Mouse (Mus musculus) CH12.LX (cell line): ENCODE results near the gene Rab5a. TPM values are rescaled to one million over a fixed set of nuclear protein-coding genes. Genes with fewer than 3 reads are reported as not detected.

Experiments used
- DNase-seq: peaks from one replicate; pipeline ENCODE4 v3.0.0-alpha.2; 2013; ENCODE audit errors: extremely low read depth
- H3K27ac ChIP-seq: 2 replicates; pipeline ENCODE4 v1.5.1; 2012; ENCODE audit warnings: low read depth, mild to moderate bottlenecking, control low read depth, moderate library complexity; ENCODE audit not compliant: insufficient read depth
- H3K27me3 ChIP-seq: replicated peaks from 2 replicates; pipeline ENCODE3; 2012; ENCODE audit warnings: inconsistent platforms
- H3K36me3 ChIP-seq, 2 experiments: replicated peaks in 1 of 2; 2 replicates each; pipeline versions ENCODE3 to v1.6.1; 2012; ENCODE audit warnings: inconsistent platforms in 1 of 2, low read length in 1 of 2, mild to moderate bottlenecking in 1 of 2, mixed read lengths in 1 of 2, moderate library complexity in 1 of 2; ENCODE audit not compliant: control insufficient read depth in 1 of 2, insufficient read depth in 1 of 2
- H3K4me1 ChIP-seq, 2 experiments: 2 replicates each; pipeline ENCODE4 v1.6.1; 2012; ENCODE audit warnings: inconsistent platforms in 1 of 2, moderate library complexity in 1 of 2; ENCODE audit not compliant: insufficient read depth in 2 of 2, control insufficient read depth in 1 of 2
- H3K4me2 ChIP-seq: 2 replicates; pipeline ENCODE4 v1.6.1; 2012; ENCODE audit warnings: low read depth, mild to moderate bottlenecking, control low read depth; ENCODE audit not compliant: poor library complexity, insufficient read depth, severe bottlenecking
- H3K4me3 ChIP-seq, 3 experiments: fragments of 150-350 bp in 1 of 3; sonication (generic) in 1 of 3; replicated peaks in 1 of 3; 2 replicates each; pipeline versions ENCODE3 to v1.5.1; 2011 to 2012; ENCODE audit warnings: low read depth in 2 of 3, low read length in 2 of 3, mild to moderate bottlenecking in 2 of 3, moderate library complexity in 2 of 3, control low read depth in 1 of 3, improper control_type of control experiment in 1 of 3, inconsistent platforms in 1 of 3, mixed read lengths in 1 of 3; ENCODE audit not compliant: poor library complexity in 1 of 3
- H3K79me2 ChIP-seq: replicated peaks from 2 replicates; pipeline ENCODE4 v1.6.1; 2012; ENCODE audit warnings: mild to moderate bottlenecking, moderate library complexity; ENCODE audit not compliant: control insufficient read depth, poor library complexity, insufficient read depth, severe bottlenecking; ENCODE audit errors: extremely low read depth
- H3K9ac ChIP-seq: 2 replicates; pipeline ENCODE4 v1.6.1; 2012; ENCODE audit warnings: low read depth, mild to moderate bottlenecking, control low read depth, moderate library complexity; ENCODE audit not compliant: insufficient read depth
- H3K9me3 ChIP-seq: replicated peaks from 2 replicates; pipeline ENCODE3; 2012; ENCODE audit warnings: low read length, inconsistent platforms, mixed read lengths
- BHLHE40 ChIP-seq: IDR thresholded peaks from 2 replicates; pipeline ENCODE4 v1.6.1; 2011; ENCODE audit warnings: mild to moderate bottlenecking, low read depth, low read length, improper control_type of control experiment
- CHD1 ChIP-seq: IDR thresholded peaks from 2 replicates; pipeline ENCODE4 v1.6.1; 2012; ENCODE audit warnings: low read depth, low read length, improper control_type of control experiment, inconsistent platforms
- CTCF ChIP-seq, 2 experiments: IDR thresholded peaks in 1 of 2; conservative IDR thresholded peaks in 1 of 2; 2 replicates each; pipeline ENCODE4 v1.5.1; 2011 to 2012; ENCODE audit warnings: low read depth in 2 of 2, low read length in 2 of 2, improper control_type of control experiment in 1 of 2, inconsistent platforms in 1 of 2, mild to moderate bottlenecking in 1 of 2, moderate library complexity in 1 of 2
- E2F4 ChIP-seq: IDR thresholded peaks from 2 replicates; pipeline ENCODE4 v1.6.1; 2011; ENCODE audit warnings: low read depth, low read length, improper control_type of control experiment; ENCODE audit not compliant: insufficient replicate concordance
- EP300 ChIP-seq: IDR thresholded peaks from 2 replicates; pipeline ENCODE4 v1.6.1; 2011; ENCODE audit warnings: low read length, improper control_type of control experiment
- GABPA ChIP-seq: IDR thresholded peaks from 2 replicates; pipeline ENCODE4 v1.6.1; 2012; ENCODE audit warnings: low read depth, low read length, improper control_type of control experiment, inconsistent platforms; ENCODE audit not compliant: insufficient replicate concordance
- JUND ChIP-seq: conservative IDR thresholded peaks from 2 replicates; pipeline ENCODE4 v1.6.1; 2011; ENCODE audit warnings: low read depth, low read length, improper control_type of control experiment
- MAX ChIP-seq: IDR thresholded peaks from 2 replicates; pipeline ENCODE4 v1.6.1; 2011; ENCODE audit warnings: low read length, improper control_type of control experiment
- MXI1 ChIP-seq: IDR thresholded peaks from 2 replicates; pipeline ENCODE4 v1.6.1; 2011; ENCODE audit warnings: mild to moderate bottlenecking, low read depth, low read length, improper control_type of control experiment
- MYC ChIP-seq: IDR thresholded peaks from 2 replicates; pipeline ENCODE4 v1.6.1; 2011; ENCODE audit warnings: low read depth, mild to moderate bottlenecking, improper control_type of control experiment, low read length
- NELFE ChIP-seq: IDR thresholded peaks from 2 replicates; pipeline ENCODE4 v1.6.1; 2011; ENCODE audit warnings: low read depth, low read length, improper control_type of control experiment
- NRF1 ChIP-seq: IDR thresholded peaks from 2 replicates; pipeline ENCODE4 v1.6.1; 2014; ENCODE audit warnings: low read depth, mild to moderate bottlenecking, inconsistent platforms, low read length, improper control_type of control experiment, moderate library complexity
- POLR2A ChIP-seq: IDR thresholded peaks from 2 replicates; pipeline ENCODE4 v1.6.1; 2011; ENCODE audit warnings: low read depth, mild to moderate bottlenecking, improper control_type of control experiment, low read length
- SMC3 ChIP-seq: IDR thresholded peaks from 2 replicates; pipeline ENCODE4 v1.6.1; 2011; ENCODE audit warnings: low read depth, low read length, improper control_type of control experiment
- ZKSCAN1 ChIP-seq: IDR thresholded peaks from 2 replicates; pipeline ENCODE4 v1.6.1; 2012; ENCODE audit warnings: low read depth, inconsistent platforms, low read length, improper control_type of control experiment, borderline replicate concordance
- dilution Hi-C: fragments of 300-500 bp; cut with MboI; formaldehyde crosslinking; loops from 2 replicates; pipeline ENCODE4 v1.14.3; 2020; ENCODE audit warnings: low sequenced_read_pairs; ENCODE audit not compliant: extremely low pct_unique_long_range_greater_than_20kb, extremely low pct_ligation_motif_present
- in situ Hi-C: fragments of 300-500 bp; cut with MboI; formaldehyde crosslinking; loops from 3 replicates; pipeline ENCODE4 v1.14.3; 2019; ENCODE audit warnings: low sequenced_read_pairs, low pct_ligation_motif_present, low pct_unique_long_range_greater_than_20kb, mixed read lengths
- polyA plus RNA-seq: library from polyadenylated mRNA; unstranded; fragments of >175 nt; gene quantifications from 2 replicates; pipeline ENCODE4 v1.2.1, GENCODE M21; 2012; ENCODE audit warnings: low read depth; ENCODE audit not compliant: insufficient read length
- total RNA-seq, 2 experiments: library from RNA; depleted of rRNA; stranded (reverse); fragments of 300-350 nt in 1 of 2; fragments of >200 nt in 1 of 2; gene quantifications; 2 replicates each; pipeline ENCODE4 v1.2.3; 2012 to 2014

The Rab5a gene
- total and polyA plus RNA-seq, 3 experiments = 28.0 to 89.2 (median 38.9) TPM

DNA sequence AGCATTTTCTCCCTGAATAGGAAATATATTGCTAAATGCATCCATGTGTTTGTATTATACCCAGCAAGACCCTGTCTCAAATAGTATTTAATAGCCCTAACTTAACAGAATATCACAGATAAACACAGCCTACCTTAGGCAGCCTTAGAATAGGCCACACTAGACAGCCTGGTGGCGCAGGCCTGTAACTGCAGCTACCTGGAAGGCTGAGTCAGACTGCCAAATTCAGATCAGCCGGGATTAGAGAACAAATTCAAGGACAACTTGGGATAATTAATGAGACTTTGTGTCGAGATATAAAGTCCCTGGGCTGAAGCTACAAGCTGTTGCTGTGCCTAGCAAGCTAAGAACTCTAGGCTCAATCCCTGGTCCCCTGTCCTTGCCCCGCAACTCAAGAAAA lies 75.1 kb downstream of the Rab5a start:
- in situ Hi-C loops = no loop called here
- Histone ChIP-seq H3K9ac (no peak overlapping the region), H3K9me3 (peaks cover 6% of the 10 kb centered on the region), H3K4me2 (no peak overlapping the region), H3K79me2 (no peaks in the 10 kb centered on the region), H3K27ac (no peak overlapping the region), H3K36me3 (no peaks in the 10 kb centered on the region), H3K27me3 (no peaks in the 10 kb centered on the region)
- TF ChIP-seq ZKSCAN1 (no peak), CTCF (conservative IDR thresholded peaks at IDR 0.05 in 1 of 2, IDR thresholded peaks at IDR 0.05 in 1 of 2; ENCODE audit: low read depth in 2 of 2, low read length in 2 of 2) (peak; percentile 40 to 44; a peak in 3 of 4 replicates), SMC3 (peak; percentile 15)
- TF ChIP-seq, all 38 proteins: peak for 2
- no peak overlapping the region for H3K4me3 ChIP-seq
- peak; percentile 6 for DNase-seq
- dilution Hi-C loops = no loop called here
- no peaks in the 10 kb centered on the region for H3K4me1 ChIP-seq

DNA sequence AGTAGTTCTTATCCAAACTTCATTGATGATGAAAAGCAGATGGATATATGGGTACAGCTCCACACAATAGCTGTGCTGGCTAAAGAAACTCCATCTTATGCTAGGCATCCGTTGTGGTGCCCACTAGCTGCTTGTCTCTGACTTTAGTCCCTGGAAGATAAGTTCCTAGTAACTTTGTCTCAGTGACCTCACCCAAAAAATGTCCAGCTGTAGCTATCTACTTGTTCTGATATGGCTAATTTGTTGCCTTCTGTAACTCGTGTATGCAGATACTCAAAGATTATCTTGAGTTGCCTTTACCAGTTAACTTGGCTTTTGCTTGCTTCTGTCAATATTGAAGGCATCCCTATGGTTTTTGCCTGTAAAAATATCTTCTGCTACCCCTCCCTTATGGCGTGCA lies 75.8 kb downstream of the Rab5a start:
- DNase-seq = no peak
- no peak overlapping the region for H3K9ac ChIP-seq
- TF ChIP-seq POLR2A = no peak
- no peak for TF ChIP-seq CHD1
- no peak for TF ChIP-seq MAX
- TF ChIP-seq EP300 = no peak
- TF ChIP-seq JUND = no peak
- no peak for TF ChIP-seq MYC
- no peak for TF ChIP-seq NRF1
- no peak for TF ChIP-seq GABPA
- TF ChIP-seq CTCF (conservative IDR thresholded peaks at IDR 0.05 in 1 of 2, IDR thresholded peaks at IDR 0.05 in 1 of 2; ENCODE audit: low read depth in 2 of 2, low read length in 2 of 2) = no peak
- no peak for TF ChIP-seq MXI1
- no peak for TF ChIP-seq NELFE
- no peak for TF ChIP-seq BHLHE40
- no peak for TF ChIP-seq E2F4
- TF ChIP-seq SMC3 = no peak

More for the DNA sequence above, 75.8 kb downstream of the Rab5a start:
- peaks cover 4% of the 10 kb centered on the region for H3K9me3 ChIP-seq
- no peaks in the 10 kb centered on the region for H3K4me1 ChIP-seq
- H3K79me2 ChIP-seq = no peaks in the 10 kb centered on the region
- no peak overlapping the region for H3K4me3 ChIP-seq
- dilution Hi-C loops (no loop called here), in situ Hi-C loops (no loop called here)
- no peak overlapping the region for H3K27ac ChIP-seq
- H3K27me3 ChIP-seq = no peaks in the 10 kb centered on the region
- H3K4me2 ChIP-seq = no peak overlapping the region
- H3K36me3 ChIP-seq = no peaks in the 10 kb centered on the region

Other genes starting within 250 kb of the Rab5a start
- gene Efhb, start 15.9 kb upstream of the Rab5a start, total RNA-seq (2012; rRNA removed) = 0.04 TPM in 1 of 2 replicates, not detected in the other
- gene Efhb, start 15.9 kb upstream of the Rab5a start, total RNA-seq (2014; rRNA removed) = not detected in 2 replicates
- 0.09 TPM in 1 of 2 replicates, not detected in the other for gene Efhb, start 15.9 kb upstream of the Rab5a start, polyA plus RNA-seq
- gene Pp2d1, start 60.2 kb downstream of the Rab5a start, total RNA-seq (2012; rRNA removed) = not detected in 2 replicates
- not detected in 2 replicates for gene Pp2d1, start 60.2 kb downstream of the Rab5a start, total RNA-seq (2014; rRNA removed)
- not detected in 2 replicates for gene Pp2d1, start 60.2 kb downstream of the Rab5a start, polyA plus RNA-seq
- gene Kat2b, start 87.6 kb downstream of the Rab5a start, total RNA-seq (2012; rRNA removed) = 3.6 and 3.9 TPM in 2 replicates
- 4.6 and 5.0 TPM in 2 replicates for gene Kat2b, start 87.6 kb downstream of the Rab5a start, total RNA-seq (2014; rRNA removed)
- gene Kat2b, start 87.6 kb downstream of the Rab5a start, polyA plus RNA-seq = 4.1 and 4.6 TPM in 2 replicates
- 19.4 and 22.6 TPM in 2 replicates for gene Sgo1, start 210.1 kb downstream of the Rab5a start, total RNA-seq (2012; rRNA removed)
- 35.2 and 38.3 TPM in 2 replicates for gene Sgo1, start 210.1 kb downstream of the Rab5a start, total RNA-seq (2014; rRNA removed)
- gene Sgo1, start 210.1 kb downstream of the Rab5a start, polyA plus RNA-seq = 56.8 and 65.6 TPM in 2 replicates